Mouse (Mus musculus) retina, embryonic 14.5 days (tissue): ENCODE measurements around the gene Hps5.
"Not testable (repeated sequence)": the region's sequence is repeated elsewhere in the genome, so short reads cannot be mapped to it uniquely, and the experiment has no call there.

Experiments used
- DNase-seq: peaks from one replicate; pipeline ENCODE4 v3.0.0-alpha.2; 2015; ENCODE audit warnings: low spot score

Gene Hps5

DNA sequence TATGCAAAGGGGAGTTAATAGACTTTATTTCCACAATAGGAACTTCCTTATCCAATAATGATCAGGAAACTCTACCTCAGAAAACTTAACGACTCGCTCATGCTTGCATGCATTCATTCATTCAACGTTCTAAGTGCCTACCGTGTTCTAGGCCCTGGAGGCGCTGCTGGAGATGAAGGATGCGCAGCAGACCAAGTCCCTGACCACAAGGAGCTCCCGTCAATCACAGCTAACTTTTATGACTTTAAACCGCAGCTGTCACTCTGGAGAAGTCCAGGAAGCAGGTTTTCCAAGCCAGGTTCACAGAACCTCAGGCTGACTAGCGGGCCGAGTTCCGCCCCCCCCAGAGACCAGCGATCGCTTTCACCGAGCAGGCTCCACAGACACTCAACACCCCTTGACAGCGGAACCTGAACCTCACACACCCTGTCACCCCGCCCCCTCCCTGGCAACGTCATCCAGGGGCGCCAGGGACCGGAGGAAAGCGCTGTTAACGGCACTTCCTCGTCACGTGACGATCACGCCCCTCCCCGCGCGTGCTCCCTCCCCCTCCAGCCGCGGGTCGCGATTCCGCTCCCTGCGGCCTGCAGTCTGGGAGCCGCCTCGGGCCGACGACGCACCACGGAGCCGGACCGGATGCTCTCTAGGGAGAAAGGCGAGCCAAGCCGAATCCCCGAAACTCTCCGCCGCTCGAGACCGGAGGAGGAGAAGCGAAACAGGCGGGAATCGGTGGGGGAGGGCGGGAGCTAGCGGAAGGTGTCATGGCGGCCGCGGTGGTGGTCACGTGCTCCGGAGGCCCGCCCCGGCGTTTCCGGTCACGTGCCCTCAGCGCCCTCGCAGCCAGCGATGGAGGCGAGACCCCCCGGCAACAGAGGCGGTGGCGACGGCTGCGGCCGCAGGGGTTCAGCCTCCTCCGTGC is at the start of gene Hps5, which contains the start of gene Gtf2h1:
TSS of gene Hps5 (minus strand) at position 778 of the 919 bp plus-strand sequence.
TSS of gene Gtf2h1 (plus strand) at position 817 of the 919 bp plus-strand sequence.
- DNase-seq = peak; percentile 95

DNA sequence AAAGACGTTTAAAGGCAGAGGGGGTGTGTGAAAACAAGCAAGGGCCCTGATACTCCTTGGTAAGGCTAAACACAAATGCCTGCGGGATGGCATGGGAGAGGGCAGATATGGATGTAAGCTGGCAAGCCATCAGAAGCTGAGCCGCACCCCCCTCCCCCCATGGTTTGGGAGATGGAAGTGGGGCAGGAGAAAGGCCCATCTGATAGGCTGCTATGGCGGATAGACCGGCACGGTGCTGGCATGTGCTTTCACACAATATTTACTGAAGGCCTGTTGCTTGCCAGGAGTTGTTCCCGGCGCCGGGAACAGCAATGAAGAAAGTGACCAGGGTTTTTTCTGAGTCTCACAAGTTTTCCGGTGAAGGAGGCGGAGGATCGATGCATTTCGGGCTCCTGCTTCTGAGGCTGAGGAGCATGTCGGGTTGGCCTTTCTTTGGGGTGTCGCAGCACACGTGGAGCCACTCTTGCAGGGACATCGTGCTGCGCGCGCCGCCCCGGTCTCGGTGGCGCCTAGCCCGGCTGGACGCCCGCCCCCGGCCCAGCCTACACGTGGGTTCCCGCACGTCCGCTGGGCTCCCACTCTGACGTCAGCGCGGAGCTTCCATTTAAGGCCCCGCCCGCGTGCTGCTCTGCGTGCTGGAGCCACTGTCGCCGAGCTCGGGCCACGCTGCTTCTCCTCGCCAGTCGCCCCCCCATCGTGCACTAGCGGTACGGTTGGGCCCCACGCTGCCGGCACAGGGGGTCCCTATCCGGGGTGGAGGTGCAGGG is 49.5 kb upstream of the Hps5 start:
- peak; percentile 93 for DNase-seq

DNA sequence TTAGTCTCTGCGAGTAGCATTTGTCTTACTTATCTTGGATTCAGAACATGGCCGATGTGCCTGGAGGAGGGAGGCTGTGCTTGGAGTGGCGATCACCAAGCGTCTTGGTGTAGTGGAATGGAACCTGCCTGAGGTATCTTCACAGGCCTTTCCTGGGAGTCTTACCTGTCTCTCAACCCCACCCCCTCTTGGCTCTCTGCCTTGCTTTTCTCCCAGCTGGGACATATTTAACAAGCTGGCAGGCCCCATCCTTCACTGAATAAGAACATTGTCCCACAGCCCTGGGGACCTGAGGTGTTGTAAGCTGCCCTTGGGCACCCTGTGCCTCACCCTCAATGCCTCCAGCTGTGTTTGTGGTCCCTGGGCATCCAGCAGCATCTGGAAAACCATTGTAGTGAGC is 47.7 kb upstream of the Hps5 start:
- no peak for DNase-seq

DNA sequence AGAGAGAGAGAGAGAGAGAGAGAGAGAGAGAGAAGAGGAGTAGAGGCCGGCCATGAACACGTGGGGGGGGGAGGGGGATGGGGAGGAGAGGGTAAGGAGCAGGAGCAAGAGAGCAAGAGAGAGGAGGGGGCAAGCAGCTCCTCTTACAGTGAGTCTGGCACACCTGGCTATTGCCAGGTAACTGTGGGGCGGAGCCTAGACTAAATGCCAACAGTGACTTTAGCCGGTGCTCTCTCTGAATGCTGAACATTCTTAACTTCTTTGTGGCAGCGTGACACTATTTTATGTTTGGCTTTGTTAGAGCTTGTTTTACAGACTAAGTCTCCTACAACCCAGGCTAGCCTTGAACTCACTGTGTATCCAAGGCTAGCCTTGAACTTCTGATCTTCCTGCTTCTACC is 46.4 kb upstream of the Hps5 start:
- no peak for DNase-seq

DNA sequence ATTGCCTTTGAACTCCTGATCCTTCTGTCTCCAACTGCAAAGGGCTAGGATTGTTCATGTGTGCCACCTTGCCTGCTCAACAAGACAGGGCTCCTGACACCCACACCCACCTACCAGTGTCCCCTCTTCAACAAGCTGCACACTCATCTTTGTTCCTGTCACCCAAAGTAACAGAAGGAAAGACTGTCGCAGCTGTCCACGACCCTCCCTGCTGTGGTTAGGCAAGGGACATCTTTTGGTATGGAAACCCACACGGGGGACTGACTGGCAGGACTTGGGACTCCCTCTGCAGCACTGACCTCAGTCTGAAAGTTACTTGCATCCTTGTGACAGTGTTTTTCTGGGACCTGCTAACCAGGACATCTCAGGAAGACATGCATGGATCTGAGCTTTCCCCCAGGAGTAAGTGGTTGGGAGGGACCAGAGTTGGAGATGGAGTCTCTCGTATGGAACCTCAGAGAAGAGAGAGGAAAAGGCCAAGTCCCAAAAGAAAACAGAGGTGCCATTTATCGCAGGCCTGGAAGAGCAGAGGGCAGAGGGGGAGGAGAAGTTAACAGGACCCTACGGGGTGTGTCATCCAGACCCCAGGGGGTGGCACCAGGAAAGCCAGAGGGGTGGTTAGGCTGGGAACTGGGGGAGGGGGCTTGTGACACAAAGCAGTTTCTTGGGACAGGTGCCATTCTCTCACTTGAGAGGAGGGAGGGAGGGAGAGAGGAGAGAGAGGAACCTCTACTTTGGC is 45.1 kb upstream of the Hps5 start, which contains the start of gene Ldha:
TSS of gene Ldha (plus strand) at position 689 of the 739 bp plus-strand sequence.
- DNase-seq = no peak

DNA sequence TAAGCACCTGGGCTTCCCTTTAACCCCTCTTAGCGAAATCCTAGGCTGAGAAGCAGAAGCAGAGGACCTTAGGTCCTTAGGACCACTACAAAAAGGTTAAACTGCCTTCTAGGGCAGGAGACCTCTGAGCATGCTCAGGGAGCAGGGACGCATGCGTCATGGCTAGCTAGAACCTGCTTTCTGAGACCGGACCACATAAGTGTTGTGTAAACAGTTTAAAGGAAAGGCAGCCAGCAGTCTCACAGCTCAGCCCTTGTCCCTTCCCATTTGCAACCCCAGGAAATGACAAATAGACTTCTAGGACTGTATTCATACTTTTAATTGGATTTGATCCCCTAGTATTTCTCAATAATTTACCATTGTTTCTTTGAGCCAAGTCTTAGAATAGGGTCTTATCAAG is 44.5 kb upstream of the Hps5 start:
- no peak for DNase-seq

DNA sequence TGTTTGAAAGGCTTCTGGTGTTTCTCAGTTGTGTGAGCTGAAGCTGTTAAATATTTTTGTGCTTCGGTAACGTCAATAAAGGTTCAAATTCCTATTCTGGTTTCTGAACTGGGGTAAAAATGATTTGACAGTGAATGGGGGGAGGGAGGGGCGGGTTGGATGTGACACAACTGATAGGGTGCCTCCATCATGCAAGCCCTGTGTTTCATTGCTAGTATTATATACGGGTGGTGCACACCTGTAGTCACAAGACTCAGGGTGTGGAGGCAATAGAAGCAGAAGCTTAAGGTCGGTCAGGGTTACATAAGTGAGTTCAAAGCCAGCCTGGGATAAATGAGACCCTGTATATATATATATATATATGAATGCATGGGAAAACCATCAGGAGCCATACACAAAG is 44.0 kb upstream of the Hps5 start:
- DNase-seq = no peak

DNA sequence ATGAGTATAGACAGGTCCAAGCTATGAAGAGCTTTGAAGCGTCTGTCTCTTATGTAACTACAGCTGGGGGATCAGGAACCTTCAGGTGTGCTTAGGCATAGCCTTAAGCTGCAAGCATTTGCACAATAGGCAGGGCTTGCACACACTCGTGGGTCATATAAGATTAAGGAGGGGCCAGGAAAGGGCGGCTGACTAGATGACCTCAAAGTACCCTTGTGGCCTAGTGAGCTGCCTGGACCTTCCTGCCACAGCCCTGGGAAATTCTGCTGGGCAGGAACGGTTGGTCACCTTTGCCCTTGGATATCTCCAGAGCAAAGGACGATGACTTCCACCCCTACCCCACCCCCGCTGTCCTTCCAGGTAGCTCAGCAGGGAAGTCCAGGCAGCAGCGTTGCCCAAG is 43.6 kb upstream of the Hps5 start:
- peak; percentile 59 for DNase-seq

DNA sequence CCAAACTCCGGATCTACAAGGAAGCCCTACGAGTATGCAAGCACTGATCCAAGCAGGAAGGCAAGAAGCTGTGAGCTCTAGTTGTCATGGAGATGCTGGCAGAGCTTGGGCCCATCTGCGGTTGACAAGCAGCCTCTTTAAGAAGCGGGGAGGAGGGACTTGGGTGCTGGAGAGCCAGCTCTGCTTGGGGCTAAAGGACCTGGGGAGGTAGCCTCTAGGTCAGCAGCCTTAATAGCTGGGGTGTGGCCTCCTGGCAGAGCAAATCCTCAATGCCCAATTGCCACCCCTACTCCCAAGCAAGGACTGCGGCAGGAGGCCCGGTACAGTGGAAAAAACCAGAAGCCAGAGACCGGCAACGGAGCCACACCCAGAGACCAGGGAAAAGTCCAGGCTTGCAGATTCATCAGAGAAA is 43.0 kb upstream of the Hps5 start:
- DNase-seq = peak; percentile 72

DNA sequence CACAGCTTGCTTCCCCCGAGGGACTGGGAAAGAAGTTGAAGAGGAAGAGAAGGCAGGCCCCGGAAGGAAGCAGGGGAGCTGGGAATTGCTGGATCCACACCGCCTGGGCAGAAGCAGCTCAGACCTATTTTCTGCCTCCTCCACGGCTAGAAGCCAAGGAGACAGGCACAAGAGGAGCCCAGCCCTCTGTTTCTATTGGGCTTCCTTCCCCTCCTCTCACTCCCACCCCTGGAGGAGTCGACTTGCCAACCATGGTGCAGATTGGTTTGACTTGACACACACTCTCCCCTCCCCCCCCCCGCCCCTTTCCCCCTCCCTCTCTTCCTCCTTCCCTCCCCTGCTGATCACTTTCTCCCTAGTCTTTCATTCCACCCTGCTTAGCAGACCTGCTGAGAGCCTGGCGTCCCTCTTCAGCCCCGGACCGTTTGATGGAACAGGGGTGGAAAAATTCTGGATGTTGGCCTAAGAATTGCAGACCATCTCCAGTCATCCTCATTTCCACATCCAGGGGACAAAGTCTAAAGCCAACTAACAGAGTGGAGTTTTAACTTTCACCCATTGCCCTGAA is 42.3 kb upstream of the Hps5 start:
- DNase-seq = peak; percentile 64

DNA sequence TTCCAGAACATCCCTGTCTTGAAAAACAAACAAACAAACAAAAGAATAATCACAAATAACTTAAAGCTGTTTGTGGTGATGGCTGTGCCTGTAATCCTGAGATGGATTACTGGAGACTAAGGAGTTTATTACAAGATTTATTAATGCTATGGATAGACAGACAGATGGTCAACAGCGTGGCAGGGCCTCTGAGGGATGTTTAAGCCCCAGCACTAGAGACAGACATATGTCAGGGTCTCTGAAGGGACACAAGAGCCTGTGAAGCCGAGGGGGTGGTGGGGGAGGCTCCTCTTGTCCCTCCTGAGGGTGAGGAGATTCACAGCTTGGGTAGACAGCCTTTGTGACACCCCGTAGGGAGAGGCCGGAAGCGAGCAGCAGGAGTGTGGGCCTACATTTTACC is 41.2 kb upstream of the Hps5 start:
- peak; percentile 28 for DNase-seq

DNA sequence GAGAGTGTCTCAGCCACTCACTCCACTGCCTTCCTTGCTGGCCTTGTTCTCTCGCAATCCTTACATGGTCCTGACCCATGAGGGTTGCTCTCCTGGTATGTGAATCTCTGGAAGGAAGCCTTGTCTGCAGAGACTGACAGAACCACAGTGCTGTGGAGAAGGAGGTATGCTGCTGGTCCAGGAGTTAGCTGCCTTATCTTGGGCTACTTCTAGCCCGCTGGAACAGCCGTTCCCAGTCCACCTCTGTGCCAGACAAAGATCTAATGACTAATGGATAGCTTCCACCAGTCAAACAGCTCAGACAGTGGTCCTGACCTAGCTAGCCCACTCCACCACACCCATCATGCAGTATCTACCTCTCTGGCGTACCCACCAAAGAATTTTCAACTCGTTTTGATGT is 40.5 kb upstream of the Hps5 start:
- DNase-seq = no peak

DNA sequence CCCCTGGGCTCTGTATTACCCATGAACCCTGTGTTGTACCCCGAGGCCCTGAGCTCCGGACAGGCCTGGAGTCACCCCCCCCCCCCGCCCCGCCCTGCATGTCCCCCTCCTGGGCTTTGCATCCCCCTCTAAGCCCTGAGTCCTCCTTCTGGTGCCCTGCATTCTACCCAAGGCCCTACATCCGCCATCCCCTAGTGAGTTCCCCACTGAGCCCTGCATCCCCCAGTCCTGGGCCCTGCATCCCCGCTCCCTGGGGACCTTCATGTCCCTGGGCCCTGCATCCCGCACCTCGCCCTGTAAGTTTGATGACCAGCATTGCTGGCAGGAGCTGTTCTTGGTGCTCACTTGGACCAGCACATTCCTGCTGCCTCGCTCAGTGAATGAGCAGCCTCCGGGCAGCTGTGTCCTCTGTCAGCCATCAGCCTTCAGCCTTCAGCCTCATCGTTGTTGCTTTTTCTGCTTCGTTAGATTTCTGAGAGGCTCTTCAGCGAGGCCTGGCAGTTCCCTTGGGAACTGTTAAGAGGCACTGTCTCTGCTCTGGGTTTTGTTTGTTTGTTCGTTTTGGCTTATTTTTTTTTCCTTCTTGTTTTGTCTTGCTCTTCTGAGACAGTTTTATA is 39.2 kb upstream of the Hps5 start:
- peak; percentile 68 for DNase-seq

DNA sequence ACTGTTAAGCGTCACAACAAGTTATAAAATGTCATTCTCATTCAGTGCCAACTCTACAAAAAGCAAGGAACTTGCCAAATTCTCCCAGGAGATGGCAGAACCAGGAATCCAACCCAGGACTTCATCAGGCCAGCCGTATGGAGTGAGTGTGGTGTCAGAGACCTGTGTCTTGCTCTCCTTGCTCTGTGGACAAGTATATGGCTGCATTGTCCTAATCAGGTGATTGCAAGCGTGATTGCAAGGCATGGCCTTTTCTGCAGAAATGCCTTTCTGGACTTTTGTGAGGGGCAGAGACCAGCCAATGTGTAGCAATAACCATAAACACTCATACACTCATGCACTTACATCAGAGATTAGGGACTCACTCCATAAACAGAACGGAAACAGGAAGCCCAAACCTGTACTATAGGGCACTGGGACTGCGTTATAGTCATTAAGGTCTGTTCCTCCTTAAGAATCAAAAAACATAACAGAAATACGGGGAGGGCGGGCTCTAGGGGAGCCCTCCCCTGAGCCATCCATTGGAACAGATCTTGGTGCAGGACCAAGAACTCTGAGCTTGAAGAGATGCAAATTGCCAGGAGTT is 37.9 kb upstream of the Hps5 start:
- no peak for DNase-seq

DNA sequence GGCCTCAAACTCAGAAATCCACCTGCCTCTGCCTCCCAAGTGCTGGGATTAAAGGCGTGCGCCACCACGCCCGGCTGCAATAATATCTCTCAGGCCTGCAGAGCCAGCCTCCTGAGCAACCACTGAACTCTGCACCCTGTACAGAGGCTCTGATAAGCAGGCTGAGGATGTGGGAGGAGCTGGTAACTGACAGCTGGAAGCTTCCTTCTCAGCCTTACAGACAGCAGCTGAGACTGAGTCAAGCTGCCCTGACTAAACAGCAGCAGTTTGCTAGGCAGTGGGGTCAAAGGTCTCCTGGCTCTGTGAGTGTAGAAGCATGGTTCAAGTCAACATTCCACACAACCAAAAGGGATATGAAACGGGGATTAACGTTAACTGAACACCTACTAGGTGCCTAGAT is 37.4 kb upstream of the Hps5 start:
- peak; percentile 40 for DNase-seq

DNA sequence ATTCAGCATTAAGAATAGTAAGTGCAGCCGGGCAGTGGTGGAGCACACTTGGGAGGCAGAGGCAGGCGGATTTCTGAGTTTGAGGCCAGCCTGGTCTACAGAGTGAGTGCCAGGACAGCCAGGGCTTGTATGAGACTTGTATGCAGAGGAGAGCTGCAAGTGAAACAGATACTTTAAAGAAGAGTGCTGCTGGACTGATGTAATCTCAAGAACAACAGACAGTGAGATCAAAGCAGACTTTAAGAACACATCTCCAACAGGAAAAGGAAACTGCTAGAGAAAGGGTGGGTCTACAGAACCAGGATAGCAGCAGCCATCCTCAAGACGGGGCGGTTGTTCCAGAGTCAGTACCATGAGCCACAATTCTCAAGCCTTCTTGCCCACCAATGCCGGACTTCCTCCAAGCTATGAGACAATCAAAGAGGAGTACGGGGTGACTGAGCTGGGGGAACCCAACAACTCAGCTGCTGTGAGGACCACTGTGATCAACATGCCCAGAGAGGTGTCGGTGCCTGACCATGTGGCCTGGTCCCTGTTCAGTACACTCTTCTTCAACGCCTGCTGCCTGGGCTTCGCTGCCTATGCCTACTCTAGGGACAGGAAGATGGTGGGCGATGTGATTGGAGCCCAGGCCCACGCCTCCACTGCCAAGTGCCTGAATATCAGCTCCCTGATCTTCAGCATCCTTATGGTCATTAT is 36.4 kb upstream of the Hps5 start:
- not testable (repeated sequence) for DNase-seq

DNA sequence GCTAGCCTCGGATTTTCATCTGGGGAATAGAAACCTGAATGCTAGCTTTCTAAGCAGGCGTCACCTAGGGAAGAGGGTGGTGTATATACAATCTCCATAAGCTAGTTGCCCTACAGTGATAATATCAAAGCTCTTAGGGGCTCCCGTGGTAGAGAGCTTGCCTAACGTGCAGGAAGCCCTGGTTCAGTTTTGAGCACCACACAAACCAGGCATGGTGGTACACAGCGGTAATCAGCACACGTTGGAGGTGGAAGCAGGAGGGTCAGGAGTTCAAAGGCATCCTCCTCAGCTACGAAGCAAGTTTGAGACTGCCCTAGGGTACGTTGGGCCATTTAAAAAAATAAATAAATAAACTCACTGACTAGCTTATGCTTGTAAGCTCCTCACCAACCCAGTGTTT is 35.8 kb upstream of the Hps5 start:
- no peak for DNase-seq

DNA sequence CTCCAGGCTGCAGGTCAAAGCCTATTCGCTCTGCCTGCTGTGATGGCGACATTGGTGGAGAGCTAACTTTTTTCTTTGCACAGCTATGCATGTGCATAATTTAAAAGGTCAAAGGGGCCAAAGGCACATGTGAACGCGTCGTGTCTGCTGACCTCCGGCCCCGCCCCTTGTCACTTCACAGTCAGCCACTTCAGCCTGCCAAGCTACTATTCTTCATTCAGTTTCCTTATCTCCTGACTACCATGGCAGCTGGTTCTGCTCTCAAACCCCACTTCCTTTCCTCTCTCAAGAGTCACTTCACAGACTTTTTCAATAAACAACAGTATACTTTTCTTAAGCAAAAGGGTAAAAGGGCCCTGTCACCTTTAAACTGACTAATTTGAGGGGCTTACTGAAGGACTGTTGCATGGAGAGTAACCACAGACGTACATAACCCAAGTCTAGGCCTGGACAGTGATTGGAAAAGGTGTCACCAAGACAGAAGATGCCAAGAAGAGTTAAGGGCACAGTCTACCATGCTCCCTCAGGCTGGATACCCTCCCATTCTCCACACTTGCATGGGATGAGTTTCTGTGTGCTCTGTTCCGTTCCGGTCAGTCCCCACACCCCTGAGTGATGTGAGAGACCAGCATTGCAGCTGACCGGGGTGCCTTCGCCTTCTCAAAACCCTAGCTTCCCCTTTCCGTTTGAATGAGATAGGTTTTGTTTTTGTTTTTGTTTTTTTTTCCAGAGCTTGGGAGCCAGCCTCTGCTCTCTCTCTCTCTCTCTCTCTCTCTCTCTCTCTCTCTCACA is 35.1 kb upstream of the Hps5 start:
- DNase-seq = no peak

DNA sequence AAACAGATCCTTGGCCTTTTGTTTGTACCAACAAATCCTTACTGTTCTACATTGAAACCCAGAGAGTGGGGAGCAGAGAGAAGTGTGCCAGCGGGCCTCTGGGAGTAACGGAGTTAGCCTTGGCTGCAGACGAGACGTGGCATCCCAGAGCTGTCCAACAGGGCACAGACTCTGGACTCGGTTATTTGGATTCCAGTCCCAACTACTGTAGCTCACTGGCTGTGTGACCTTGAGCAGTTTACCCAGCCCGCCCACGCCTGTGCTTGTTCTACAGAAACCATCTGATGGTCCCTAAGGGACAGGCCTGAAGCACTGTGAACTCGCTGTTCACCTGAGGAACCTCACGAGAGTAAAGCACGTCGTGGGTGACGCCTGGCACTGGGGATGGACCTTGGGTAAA is 34.0 kb upstream of the Hps5 start:
- DNase-seq = no peak

DNA sequence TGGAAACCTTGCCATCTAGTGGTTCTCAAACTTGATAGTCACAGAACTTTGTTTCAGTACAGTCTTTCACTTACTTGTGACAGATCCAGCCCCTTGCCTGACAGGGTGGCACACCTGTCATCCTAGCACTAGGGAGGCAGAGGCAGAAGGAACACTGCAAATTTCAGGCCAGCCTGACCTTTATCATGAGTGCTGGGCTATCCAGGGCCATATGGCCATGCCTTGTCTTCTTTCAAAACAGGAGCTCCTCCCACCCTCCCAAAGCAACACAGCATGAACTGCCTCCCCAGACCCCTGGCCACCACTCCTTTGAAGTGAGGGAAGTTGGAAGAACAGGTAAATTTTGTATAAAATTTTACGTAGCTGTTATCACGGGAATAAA is 31.9 kb upstream of the Hps5 start:
- no peak for DNase-seq
